9 mouse cellular contexts compared by ENCODE assay signal in the genomic region with DNA sequence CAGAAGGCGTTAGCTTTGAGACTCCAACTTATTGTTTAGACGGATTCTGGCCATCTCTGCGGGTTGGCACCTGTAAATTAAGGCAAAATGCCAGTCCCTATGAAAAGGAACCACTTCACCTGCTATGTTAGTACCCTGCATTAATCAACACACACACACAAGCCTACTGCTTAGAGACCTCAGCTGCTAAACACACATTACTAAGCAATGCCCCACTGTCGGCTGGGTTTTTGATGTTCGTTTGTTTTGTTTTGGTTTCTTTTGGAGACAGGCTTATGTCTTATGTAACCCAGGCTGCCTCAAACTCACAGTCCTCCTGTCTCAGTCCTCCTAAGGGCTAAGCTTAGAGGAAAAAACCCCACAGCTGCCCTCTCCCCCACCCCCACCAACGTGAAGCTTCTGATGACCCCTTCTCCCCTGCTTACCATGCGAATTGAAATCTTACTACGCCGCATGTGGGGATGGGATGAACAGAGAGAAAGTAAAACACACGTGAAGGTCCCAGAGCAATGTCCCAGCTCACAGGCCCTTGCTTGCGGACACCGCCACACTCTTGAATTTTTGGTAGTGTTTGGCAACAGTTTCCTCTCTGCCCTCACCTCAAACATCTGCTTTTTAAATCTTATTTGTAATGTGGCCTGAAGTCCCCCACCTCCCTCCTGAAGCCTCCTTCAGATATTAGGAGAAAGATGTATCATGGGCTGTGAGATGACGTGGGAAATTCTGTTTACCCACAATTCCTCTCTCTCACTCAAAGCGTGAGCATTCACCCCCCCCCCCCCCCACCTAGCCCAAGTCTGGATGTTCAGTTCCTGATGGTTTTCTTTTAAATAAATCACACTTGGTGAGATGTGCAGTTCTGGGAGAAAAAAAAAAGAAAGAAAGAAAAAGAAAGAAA.
DNase-seq lines count a peak whose midpoint lies in the region; ATAC-seq and TF ChIP-seq lines count a peak whose summit lies in the region.
"Had no signal": no experiment of that assay in that cellular context is flagged by ENCODE, and none has a peak within 500 bp of the region (broad histone marks: within the 10 kb centered on the region; RNA-seq: fewer than 3 reads in every experiment).

No protein-coding gene starts in this region.

- TF ChIP-seq CTCF in stomach, postnatal 0 days (IDR thresholded peaks at IDR 0.05; ENCODE audit: low read depth), result no peak

- peak overlapping the region; percentile 40; the same call in 1 of the 2 replicates for H3K27ac ChIP-seq in neural tube, embryonic 11.5 days (ENCODE audit: low read depth, low read length)
- H3K27ac ChIP-seq in forebrain, embryonic 11.5 days (ENCODE audit: low read depth, low read length), result 0 out of 2 replicates have a peak overlapping the region, but pooled peaks have one; percentile 21
- peak overlapping the region; percentile 93 for H3K27ac ChIP-seq in liver, embryonic 12.5 days
- H3K27ac ChIP-seq in stomach, postnatal 0 days (replicated peaks), result peak overlapping the region; percentile 63

- ATAC-seq in neural tube, embryonic 11.5 days (ENCODE audit: insufficient read depth, low FRiP score, low TSS enrichment), result no peak
- no peak for ATAC-seq in forebrain, embryonic 11.5 days (replicated peaks; ENCODE audit: low FRiP score)
- ATAC-seq in liver, embryonic 12.5 days, result no peak
- peak; percentile 17; the same call in 1 of the 2 replicates for ATAC-seq in stomach, postnatal 0 days (ENCODE audit: low FRiP score, low TSS enrichment)

- no peak overlapping the region for H3K4me3 ChIP-seq in neural tube, embryonic 11.5 days (ENCODE audit: low read depth, low read length)
- no peak overlapping the region for H3K4me3 ChIP-seq in forebrain, embryonic 11.5 days (ENCODE audit: low read depth, low read length)
- peak overlapping the region; percentile 40 for H3K4me3 ChIP-seq in liver, embryonic 12.5 days
- H3K4me3 ChIP-seq in stomach, postnatal 0 days (ENCODE audit: low read depth, low read length), result no peak overlapping the region

- no peak overlapping the region for H3K4me2 ChIP-seq in neural tube, embryonic 11.5 days (ENCODE audit: low read depth)
- H3K4me2 ChIP-seq in forebrain, embryonic 11.5 days (ENCODE audit: low read depth, low read length, severe bottlenecking), result no peak overlapping the region
- H3K4me2 ChIP-seq in liver, embryonic 12.5 days, result peak overlapping the region; percentile 69
- H3K4me2 ChIP-seq in stomach, postnatal 0 days (replicated peaks; ENCODE audit: low read depth), result peak overlapping the region; percentile 41; the same call in 1 of the 2 replicates

- TF ChIP-seq EP300 in stomach, postnatal 0 days (optimal IDR thresholded peaks at IDR 0.05), result no peak

- H3K9me3 ChIP-seq in neural tube, embryonic 11.5 days (ENCODE audit: control insufficient read depth, low read length), result no peaks in the 10 kb centered on the region
- no peaks in the 10 kb centered on the region for H3K9me3 ChIP-seq in forebrain, embryonic 11.5 days (ENCODE audit: control insufficient read depth, low read length)
- H3K9me3 ChIP-seq in liver, embryonic 12.5 days (replicated peaks), result 0 out of 2 replicates have a peak, but pooled peaks cover 5% of the 10 kb centered on the region
- no peaks in the 10 kb centered on the region for H3K9me3 ChIP-seq in stomach, postnatal 0 days (ENCODE audit: control insufficient read depth, low read length)

- H3K9ac ChIP-seq in neural tube, embryonic 11.5 days (ENCODE audit: low read length), result no peak overlapping the region
- H3K9ac ChIP-seq in forebrain, embryonic 11.5 days (ENCODE audit: low read length), result no peak overlapping the region
- peak overlapping the region; percentile 66; the same call in 1 of the 2 replicates for H3K9ac ChIP-seq in liver, embryonic 12.5 days
- H3K9ac ChIP-seq in stomach, postnatal 0 days (ENCODE audit: low read length), result no peak overlapping the region

- WGBS in neural tube, embryonic 11.5 days, result 63% methylated on average over 14 of the region's 14 CpGs
- WGBS in forebrain, embryonic 11.5 days, result 71% methylated on average over 14 of the region's 14 CpGs
- WGBS in liver, embryonic 12.5 days (ENCODE audit: insufficient replicate concordance), result 57% methylated on average over 14 of the region's 14 CpGs
- 57% methylated on average over 14 of the region's 14 CpGs for WGBS in stomach, postnatal 0 days

- intact Hi-C loops in left cerebral cortex, postnatal 36 days (cut with DNase I), result no loop called here

- H3K4me1 ChIP-seq in neural tube, embryonic 11.5 days (ENCODE audit: control insufficient read depth, insufficient read depth, low read length), result 0 out of 2 replicates have a peak, but pooled peaks cover 2% of the 10 kb centered on the region
- H3K4me1 ChIP-seq in forebrain, embryonic 11.5 days (replicated peaks; ENCODE audit: control insufficient read depth, insufficient read depth, low read length), result peaks cover 4% of the 10 kb centered on the region; the same call in 1 of the 2 replicates
- peaks cover 40% of the 10 kb centered on the region for H3K4me1 ChIP-seq in liver, embryonic 12.5 days
- no peaks in the 10 kb centered on the region for H3K4me1 ChIP-seq in stomach, postnatal 0 days (replicated peaks; ENCODE audit: control insufficient read depth, insufficient read depth)

- H3K36me3 ChIP-seq in neural tube, embryonic 11.5 days (ENCODE audit: control insufficient read depth, insufficient read depth, low read length), result no peaks in the 10 kb centered on the region
- no peaks in the 10 kb centered on the region for H3K36me3 ChIP-seq in forebrain, embryonic 11.5 days (ENCODE audit: control insufficient read depth, insufficient read depth, low read length)
- H3K36me3 ChIP-seq in liver, embryonic 12.5 days, result no peaks in the 10 kb centered on the region
- no peaks in the 10 kb centered on the region for H3K36me3 ChIP-seq in stomach, postnatal 0 days (ENCODE audit: control insufficient read depth, insufficient read depth, low read length)

- DNase-seq in neural tube, embryonic 11.5 days (ENCODE audit: low spot score), result no peak
- no peak for DNase-seq in neural tube, embryonic 10.5 days (ENCODE audit: extremely low spot score, low spot score)
- DNase-seq in forebrain, embryonic 11.5 days (ENCODE audit: low spot score), result peak; percentile 37
- no peak for DNase-seq in stomach, postnatal 0 days (ENCODE audit: low spot score)
- no peak for DNase-seq in Muller cell, postnatal 12 days (ENCODE audit: inconsistent ontology term)
- no peak for DNase-seq in spleen, adult 18-20 months
- DNase-seq in left cerebral cortex, postnatal 36 days (ENCODE audit: low spot score in 2 of 2), result no peak
- DNase-seq: gastrocnemius, postnatal 25 days had no signal

- no peaks in the 10 kb centered on the region for H3K27me3 ChIP-seq in neural tube, embryonic 11.5 days (ENCODE audit: control insufficient read depth, insufficient read depth, low read length)
- H3K27me3 ChIP-seq in forebrain, embryonic 11.5 days (ENCODE audit: control insufficient read depth, insufficient read depth, low read length), result no peaks in the 10 kb centered on the region
- no peaks in the 10 kb centered on the region for H3K27me3 ChIP-seq in liver, embryonic 12.5 days (replicated peaks)
- no peaks in the 10 kb centered on the region for H3K27me3 ChIP-seq in stomach, postnatal 0 days (ENCODE audit: control insufficient read depth, insufficient read depth, low read length)

Comparison
In these comparisons a context has a peak if more than half of its experiments do, and no peak if none do; other contexts are left out.
1. H3K27ac ChIP-seq: peak in every context shown above with its lines; median percentile 93 in liver, embryonic 12.5 days; 63 in stomach, postnatal 0 days; 40 in neural tube, embryonic 11.5 days; 21 in forebrain, embryonic 11.5 days.
2. H3K4me2 ChIP-seq: peak in liver, embryonic 12.5 days (single experiment) and stomach, postnatal 0 days (single experiment); none in neural tube, embryonic 11.5 days (single experiment) and forebrain, embryonic 11.5 days (single experiment).